Mouse (Mus musculus): ENCODE data around the gene Pacs1. TPM values are rescaled to one million over a fixed set of nuclear protein-coding genes. Genes with fewer than 3 reads are reported as not detected.

The Pacs1 gene
- polyA plus RNA-seq, 1 experiment from 2014 or later, result 13.5 TPM

DNA sequence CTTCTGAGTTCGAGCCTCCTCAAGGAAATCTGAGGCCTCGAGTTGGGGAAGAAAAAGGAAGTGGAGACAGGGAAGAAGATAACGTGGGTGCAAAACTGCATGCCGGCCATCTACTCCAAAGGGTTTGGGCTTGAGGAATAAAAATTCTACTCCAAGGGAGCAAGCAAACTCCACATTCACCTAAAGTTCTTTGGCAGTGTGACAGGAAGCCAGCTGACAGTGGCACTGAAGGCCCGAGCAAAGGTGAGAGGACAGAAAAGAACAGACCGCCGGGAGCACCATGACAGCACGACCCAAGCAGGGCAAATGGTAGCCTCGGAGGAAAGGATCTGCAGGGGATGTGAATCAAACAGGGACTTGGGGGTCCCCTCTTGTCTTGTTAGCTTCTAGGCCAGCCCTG, 166.8 kb downstream of the Pacs1 start:
- Histone ChIP-seq H3K9me3 (replicated peaks; ENCODE audit: control insufficient read depth, low read length) (no peaks in the 10 kb centered on the region), H3K27ac (ENCODE audit: low read length) (peak overlapping the region; percentile 96), H3K9ac (ENCODE audit: low read length) (peak overlapping the region; percentile 85), H3K4me2 (ENCODE audit: low read depth, low read length) (peak overlapping the region; percentile 89), H3K36me3 (ENCODE audit: control insufficient read depth, insufficient read depth, low read length) (peaks cover 18% of the 10 kb centered on the region), H3K4me1 (ENCODE audit: control insufficient read depth, insufficient read depth, low read length) (peaks cover 16% of the 10 kb centered on the region), H3K4me3 (replicated peaks; ENCODE audit: low read length) (peak overlapping the region; percentile 77), H3K27me3 (ENCODE audit: control insufficient read depth, insufficient read depth, low read length) (no peaks in the 10 kb centered on the region)
- no peak for ATAC-seq (ENCODE audit: insufficient read depth, low FRiP score)
- 5% methylated on average over 9 of the region's 9 CpGs for WGBS

DNA sequence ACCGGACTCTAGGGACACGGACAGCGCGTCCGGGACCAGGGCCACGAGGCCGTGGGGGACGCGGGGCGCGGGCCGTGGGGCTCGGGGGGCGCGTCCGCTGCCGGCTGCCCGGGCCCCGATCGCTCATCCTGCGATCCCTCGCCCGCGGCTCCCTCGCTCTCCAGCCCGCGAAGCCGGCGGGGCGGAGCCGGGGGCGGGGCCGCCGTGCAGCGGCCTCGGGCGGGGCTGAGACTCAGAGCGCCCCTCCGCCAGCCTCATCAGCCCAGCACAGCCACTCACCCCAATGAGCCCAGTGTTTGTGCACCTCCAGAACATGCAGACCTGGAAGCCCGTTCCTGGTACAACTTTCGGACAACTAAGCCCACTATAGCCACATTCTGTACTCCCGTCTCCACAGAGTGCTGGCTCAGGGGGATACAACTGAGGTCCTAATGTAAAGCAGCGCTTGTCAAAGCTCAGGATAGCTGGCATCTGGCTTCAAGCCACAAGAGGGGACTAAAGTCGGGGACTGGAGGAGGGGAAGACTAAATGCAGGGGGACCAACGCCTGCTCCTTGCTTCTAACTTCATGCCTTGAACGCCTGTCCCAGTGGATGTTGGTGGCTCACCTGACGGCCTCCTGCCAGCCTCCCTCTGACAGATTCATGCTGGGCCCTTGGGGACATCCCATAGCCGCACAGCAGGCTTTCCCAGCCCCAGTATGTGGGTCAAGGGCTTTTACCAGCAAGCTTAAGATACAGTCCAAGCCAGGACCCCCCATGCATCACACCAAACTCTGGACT, 174.4 kb downstream of the Pacs1 start, which contains the start of gene Cnih2:
Gene Cnih2 (minus strand): TSS at position 159 of the 781 bp plus-strand sequence.
- Histone ChIP-seq H3K4me1 (ENCODE audit: control insufficient read depth, insufficient read depth, low read length) (peaks cover 26% of the 10 kb centered on the region), H3K9ac (ENCODE audit: low read length) (peak within 1 kb of the TSS; percentile 85), H3K36me3 (ENCODE audit: control insufficient read depth, insufficient read depth, low read length) (peaks cover 3% of the 10 kb centered on the region), H3K4me2 (ENCODE audit: low read depth, low read length) (peak within 1 kb of the TSS; percentile 99), H3K9me3 (replicated peaks; ENCODE audit: control insufficient read depth, low read length) (no peaks in the 10 kb centered on the region), H3K27ac (ENCODE audit: low read length) (no peak within 1 kb of the TSS), H3K4me3 (replicated peaks; ENCODE audit: low read length) (peak within 1 kb of the TSS; percentile 60), H3K27me3 (ENCODE audit: control insufficient read depth, insufficient read depth, low read length) (no peaks in the 10 kb centered on the region)
- ATAC-seq (ENCODE audit: insufficient read depth, low FRiP score), result peak; percentile 72; the same call in 1 of the 2 replicates
- 4% methylated on average over 48 of the region's 48 CpGs for WGBS

DNA sequence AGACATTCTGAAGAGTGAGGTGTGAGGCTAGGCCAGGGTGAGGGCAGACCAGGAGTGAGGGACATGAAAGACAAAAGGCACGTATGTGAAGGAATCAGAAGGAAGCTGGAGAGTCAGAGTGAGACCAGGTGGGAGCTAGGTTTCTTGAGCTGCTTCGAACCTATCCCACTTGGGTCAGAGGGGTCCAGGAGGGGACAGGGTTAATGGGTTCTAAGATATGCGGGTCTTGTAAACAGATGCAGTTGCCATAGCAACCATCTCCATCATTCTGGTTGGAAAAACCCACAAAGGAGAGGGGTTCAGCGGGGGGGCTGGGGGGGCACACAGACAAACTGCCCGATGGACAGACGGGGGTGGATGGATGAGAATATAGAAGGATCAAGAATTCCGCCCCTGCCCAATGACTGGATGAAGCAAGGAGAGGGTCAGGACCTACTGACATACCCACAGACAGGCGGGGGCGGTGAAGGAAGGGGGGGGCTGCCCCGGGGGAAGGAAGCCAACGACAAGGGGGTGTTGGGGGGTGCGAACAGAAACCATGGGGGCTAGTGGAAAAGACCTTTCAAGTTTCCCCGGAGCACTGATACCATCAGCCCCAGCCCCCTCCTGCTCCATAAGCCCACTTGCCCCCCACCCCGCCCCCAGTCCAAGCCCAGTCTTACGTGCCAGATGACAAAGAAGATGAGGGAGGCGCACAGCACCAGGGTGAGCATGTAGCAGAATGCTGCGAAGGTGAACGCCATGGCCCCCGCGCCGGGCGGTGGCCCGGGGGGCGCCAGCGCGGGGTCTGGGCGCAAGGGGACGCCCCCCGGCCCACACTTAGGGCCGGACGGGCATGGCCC, 175.2 kb downstream of the Pacs1 start:
- WGBS, result 4% methylated on average over 30 of the region's 31 CpGs
- H3K27me3 ChIP-seq (ENCODE audit: control insufficient read depth, insufficient read depth, low read length), result no peaks in the 10 kb centered on the region
- no peak for ATAC-seq (ENCODE audit: insufficient read depth, low FRiP score)

DNA sequence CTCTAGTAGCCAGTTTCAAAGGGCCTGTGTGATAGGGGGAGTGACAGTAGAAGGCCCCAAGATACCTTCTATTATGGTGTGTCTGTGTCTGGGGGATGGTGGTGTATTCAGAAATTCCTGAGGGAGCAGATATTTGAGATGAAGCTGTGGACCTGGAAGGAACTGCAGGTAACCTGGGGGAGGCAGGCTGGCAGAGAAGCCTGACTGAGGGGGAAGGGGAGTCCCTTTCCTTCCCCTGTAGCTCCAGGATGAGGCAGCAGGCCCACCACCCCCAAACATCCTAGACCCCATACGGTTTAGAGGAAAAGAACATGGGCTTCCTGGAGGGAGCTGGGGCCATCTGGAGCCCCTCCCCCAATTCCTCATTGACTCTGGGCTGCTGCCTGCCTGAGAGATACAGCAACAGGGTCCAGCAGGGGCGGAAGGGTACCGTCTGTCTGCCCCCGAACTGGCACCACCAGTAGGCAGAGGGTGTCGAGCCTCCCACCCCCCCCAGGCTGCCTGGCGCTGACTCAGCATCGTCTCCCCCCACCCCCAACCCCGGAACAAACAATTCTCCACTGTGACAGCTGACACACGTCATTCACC, 176.9 kb downstream of the Pacs1 start:
- H3K4me3 ChIP-seq (replicated peaks; ENCODE audit: low read length), result no peak overlapping the region
- WGBS, result 13% methylated on average over 9 of the region's 9 CpGs
- H3K9me3 ChIP-seq (replicated peaks; ENCODE audit: control insufficient read depth, low read length), result no peaks in the 10 kb centered on the region
- peaks cover 3% of the 10 kb centered on the region; the same call in 1 of the 2 replicates for H3K36me3 ChIP-seq (ENCODE audit: control insufficient read depth, insufficient read depth, low read length)
- H3K27me3 ChIP-seq (ENCODE audit: control insufficient read depth, insufficient read depth, low read length), result no peaks in the 10 kb centered on the region
- no peak overlapping the region for H3K4me2 ChIP-seq (ENCODE audit: low read depth, low read length)
- no peak for ATAC-seq (ENCODE audit: insufficient read depth, low FRiP score)
- H3K9ac ChIP-seq (ENCODE audit: low read length), result no peak overlapping the region
- H3K27ac ChIP-seq (ENCODE audit: low read length), result no peak overlapping the region
- H3K4me1 ChIP-seq (ENCODE audit: control insufficient read depth, insufficient read depth, low read length), result peaks cover 26% of the 10 kb centered on the region

More for the DNA sequence above, 175.2 kb downstream of the Pacs1 start:
- Histone ChIP-seq H3K4me3 (replicated peaks; ENCODE audit: low read length) (peak overlapping the region; percentile 60), H3K4me1 (ENCODE audit: control insufficient read depth, insufficient read depth, low read length) (peaks cover 26% of the 10 kb centered on the region), H3K36me3 (ENCODE audit: control insufficient read depth, insufficient read depth, low read length) (peaks cover 3% of the 10 kb centered on the region), H3K27ac (ENCODE audit: low read length) (no peak overlapping the region), H3K4me2 (ENCODE audit: low read depth, low read length) (peak overlapping the region; percentile 99), H3K9me3 (replicated peaks; ENCODE audit: control insufficient read depth, low read length) (no peaks in the 10 kb centered on the region), H3K9ac (ENCODE audit: low read length) (peak overlapping the region; percentile 85)

DNA sequence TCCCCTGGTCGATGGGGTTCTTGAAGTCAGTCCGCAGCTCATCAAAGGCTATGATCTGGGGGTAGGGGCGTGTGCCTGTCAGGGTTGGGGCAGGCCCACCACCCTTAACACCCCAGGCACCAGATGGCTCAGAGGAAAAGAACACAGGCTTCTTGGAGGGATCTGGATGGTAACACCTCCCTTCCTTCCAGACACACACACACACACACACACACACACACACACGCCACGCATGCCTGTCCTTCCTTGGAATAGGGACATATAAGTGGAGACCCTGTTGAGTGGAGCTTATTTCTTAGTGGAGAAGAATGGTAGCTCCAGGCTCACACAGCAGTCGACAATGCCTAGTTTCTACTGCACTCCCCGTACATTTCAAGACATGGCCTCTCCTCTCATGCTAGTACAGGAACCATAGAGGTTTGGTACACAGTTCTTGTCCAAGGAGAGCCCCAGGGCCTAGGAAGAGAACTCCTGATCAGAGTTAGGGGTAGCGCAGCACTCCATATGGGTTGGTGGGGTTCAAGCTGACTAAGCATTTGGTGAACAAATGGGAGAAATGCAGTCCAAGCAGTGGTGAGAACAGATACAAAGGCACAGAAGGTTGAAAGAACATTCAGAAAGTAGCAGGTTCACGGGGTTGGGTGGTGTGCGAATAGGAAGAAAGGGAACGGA, 178.0 kb downstream of the Pacs1 start:
- H3K4me1 ChIP-seq (ENCODE audit: control insufficient read depth, insufficient read depth, low read length), result peaks cover 26% of the 10 kb centered on the region
- peaks cover under 1% of the 10 kb centered on the region; the same call in 1 of the 2 replicates for H3K36me3 ChIP-seq (ENCODE audit: control insufficient read depth, insufficient read depth, low read length)
- H3K27ac ChIP-seq (ENCODE audit: low read length), result no peak overlapping the region
- no peak overlapping the region; the same call in 1 of the 2 replicates for H3K9ac ChIP-seq (ENCODE audit: low read length)
- H3K27me3 ChIP-seq (ENCODE audit: control insufficient read depth, insufficient read depth, low read length), result no peaks in the 10 kb centered on the region
- ATAC-seq (ENCODE audit: insufficient read depth, low FRiP score), result no peak
- 45% methylated on average over 11 of the region's 11 CpGs for WGBS
- H3K9me3 ChIP-seq (replicated peaks; ENCODE audit: control insufficient read depth, low read length), result no peaks in the 10 kb centered on the region
- no peak overlapping the region for H3K4me3 ChIP-seq (replicated peaks; ENCODE audit: low read length)
- no peak overlapping the region for H3K4me2 ChIP-seq (ENCODE audit: low read depth, low read length)

DNA sequence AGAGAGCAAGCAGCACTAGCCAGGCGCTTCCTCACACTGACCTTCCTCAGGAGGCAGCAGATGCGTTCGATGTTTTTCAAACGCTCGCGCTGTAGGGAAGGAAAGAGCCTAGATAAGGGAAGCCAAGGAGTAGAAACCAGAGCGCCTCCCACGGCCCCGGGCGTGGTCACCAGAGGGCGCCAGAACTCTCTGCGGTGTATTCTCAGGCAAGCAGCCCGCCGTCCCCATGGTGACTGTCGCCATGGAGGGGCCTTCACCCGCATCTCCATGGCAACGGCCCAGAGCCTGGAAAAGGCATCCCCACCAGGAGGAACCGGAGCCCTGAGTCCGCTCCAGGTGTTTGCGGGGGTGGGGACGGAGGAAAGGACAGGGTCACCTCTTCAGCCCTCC, 178.7 kb downstream of the Pacs1 start:
- 2% methylated on average over 21 of the region's 21 CpGs for WGBS
- Histone ChIP-seq H3K4me3 (replicated peaks; ENCODE audit: low read length) (no peak overlapping the region; the same call in 1 of the 2 replicates), H3K36me3 (ENCODE audit: control insufficient read depth, insufficient read depth, low read length) (no peaks in the 10 kb centered on the region), H3K27me3 (ENCODE audit: control insufficient read depth, insufficient read depth, low read length) (no peaks in the 10 kb centered on the region), H3K4me1 (ENCODE audit: control insufficient read depth, insufficient read depth, low read length) (peaks cover 31% of the 10 kb centered on the region), H3K27ac (ENCODE audit: low read length) (no peak overlapping the region), H3K4me2 (ENCODE audit: low read depth, low read length) (no peak overlapping the region), H3K9me3 (replicated peaks; ENCODE audit: control insufficient read depth, low read length) (no peaks in the 10 kb centered on the region), H3K9ac (ENCODE audit: low read length) (no peak overlapping the region; the same call in 1 of the 2 replicates)
- ATAC-seq (ENCODE audit: insufficient read depth, low FRiP score), result peak; percentile 58; the same call in 1 of the 2 replicates

DNA sequence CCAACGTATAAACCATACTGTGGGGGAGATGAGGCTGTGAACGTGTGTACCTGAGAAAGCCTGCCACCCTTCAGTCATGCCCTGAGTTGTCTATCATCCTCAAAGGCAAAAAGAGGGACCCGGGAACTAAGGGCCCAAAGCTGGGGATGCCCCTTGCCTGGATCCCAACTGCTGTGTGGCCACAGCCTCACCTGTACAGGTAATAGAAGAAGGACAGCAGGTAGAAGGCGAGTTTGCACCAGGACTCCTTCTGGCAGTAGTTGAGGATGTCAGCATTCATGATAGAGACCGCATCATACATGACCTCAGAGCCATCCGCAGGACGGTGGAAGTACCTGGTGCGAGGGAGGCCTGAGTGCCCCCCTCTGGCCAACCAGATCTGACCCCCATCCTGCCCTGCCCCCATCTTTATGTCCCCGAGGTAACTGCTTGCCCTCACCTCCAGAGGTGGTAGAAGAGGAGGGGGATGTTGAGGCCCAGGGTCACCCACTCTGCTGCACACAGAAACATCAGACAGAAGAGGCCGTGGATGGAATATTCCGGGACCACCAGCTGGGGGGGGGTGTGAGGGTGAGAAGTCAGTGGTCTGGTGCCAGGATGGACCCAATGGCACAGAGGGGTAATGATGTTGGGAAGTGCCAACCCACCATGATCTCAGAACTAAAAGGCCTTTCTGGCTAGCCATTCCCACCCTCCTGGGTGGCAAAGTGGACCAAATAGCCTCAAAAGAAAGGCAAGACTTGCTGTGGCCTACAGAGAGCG, 179.3 kb downstream of the Pacs1 start:
- Histone ChIP-seq H3K4me3 (replicated peaks; ENCODE audit: low read length) (no peak overlapping the region), H3K27ac (ENCODE audit: low read length) (no peak overlapping the region), H3K27me3 (ENCODE audit: control insufficient read depth, insufficient read depth, low read length) (no peaks in the 10 kb centered on the region), H3K9me3 (replicated peaks; ENCODE audit: control insufficient read depth, low read length) (no peaks in the 10 kb centered on the region), H3K4me1 (ENCODE audit: control insufficient read depth, insufficient read depth, low read length) (peaks cover 34% of the 10 kb centered on the region), H3K9ac (ENCODE audit: low read length) (no peak overlapping the region), H3K36me3 (ENCODE audit: control insufficient read depth, insufficient read depth, low read length) (no peaks in the 10 kb centered on the region), H3K4me2 (ENCODE audit: low read depth, low read length) (no peak overlapping the region)
- WGBS, result 75% methylated on average over 12 of the region's 12 CpGs
- ATAC-seq (ENCODE audit: insufficient read depth, low FRiP score), result no peak

DNA sequence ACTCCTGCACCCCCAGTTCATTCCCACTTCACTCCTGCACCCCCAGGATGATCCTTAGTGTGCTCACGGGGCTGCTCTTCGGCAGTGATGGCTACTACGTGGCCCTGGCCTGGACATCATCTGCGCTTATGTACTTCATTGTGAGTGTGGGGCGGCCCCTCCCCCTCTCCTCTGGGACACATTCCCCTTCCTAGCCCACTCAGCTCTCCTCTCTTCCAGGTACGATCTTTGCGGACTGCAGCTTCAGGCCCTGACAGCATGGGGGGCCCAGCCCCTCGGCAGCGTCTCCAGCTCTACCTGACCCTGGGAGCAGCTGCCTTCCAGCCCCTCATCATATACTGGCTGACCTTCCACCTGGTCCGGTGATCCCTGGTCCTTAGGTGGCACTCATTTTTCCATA, 180.8 kb downstream of the Pacs1 start:
- no peaks in the 10 kb centered on the region for H3K27me3 ChIP-seq (ENCODE audit: control insufficient read depth, insufficient read depth, low read length)
- no peaks in the 10 kb centered on the region for H3K9me3 ChIP-seq (replicated peaks; ENCODE audit: control insufficient read depth, low read length)
- H3K4me2 ChIP-seq (ENCODE audit: low read depth, low read length), result no peak overlapping the region
- no peak for ATAC-seq (ENCODE audit: insufficient read depth, low FRiP score)
- H3K27ac ChIP-seq (ENCODE audit: low read length), result no peak overlapping the region
- no peaks in the 10 kb centered on the region for H3K36me3 ChIP-seq (ENCODE audit: control insufficient read depth, insufficient read depth, low read length)
- WGBS, result 84% methylated on average over 10 of the region's 10 CpGs
- no peak overlapping the region for H3K9ac ChIP-seq (ENCODE audit: low read length)
- no peak overlapping the region for H3K4me3 ChIP-seq (replicated peaks; ENCODE audit: low read length)
- H3K4me1 ChIP-seq (ENCODE audit: control insufficient read depth, insufficient read depth, low read length), result peaks cover 33% of the 10 kb centered on the region

All from stomach, embryonic 16.5 days (tissue).